Comparison of ENCODE assay signal across 8 mouse cellular contexts in genomic region chr7:122465823-122466549, GRCm38 (mm10).
DNase-seq lines count a peak whose midpoint lies in the region; ATAC-seq lines count a peak whose summit lies in the region.

No protein-coding gene starts in this region.

- no peak overlapping the region for H3K4me2 ChIP-seq in midbrain, embryonic 15.5 days

- no peaks in the 10 kb centered on the region for H3K9me3 ChIP-seq in midbrain, embryonic 10.5 days (replicated peaks)
- no peaks in the 10 kb centered on the region for H3K9me3 ChIP-seq in midbrain, embryonic 15.5 days
- no peaks in the 10 kb centered on the region for H3K9me3 ChIP-seq in megakaryocyte, embryonic 14.5 days

- 0 out of 2 replicates have a peak, but pooled peaks cover 7% of the 10 kb centered on the region for H3K4me1 ChIP-seq in midbrain, embryonic 10.5 days
- no peaks in the 10 kb centered on the region for H3K4me1 ChIP-seq in midbrain, embryonic 15.5 days
- peaks cover 27% of the 10 kb centered on the region for H3K4me1 ChIP-seq in megakaryocyte, embryonic 14.5 days

- WGBS in midbrain, embryonic 10.5 days, result 57% methylated on average over 8 of the region's 8 CpGs
- 53% methylated on average over 8 of the region's 8 CpGs for WGBS in midbrain, embryonic 15.5 days

- no peaks in the 10 kb centered on the region for H3K27me3 ChIP-seq in midbrain, embryonic 10.5 days (ENCODE audit: low read depth, poor library complexity, severe bottlenecking)
- 0 out of 2 replicates have a peak, but pooled peaks cover 3% of the 10 kb centered on the region for H3K27me3 ChIP-seq in midbrain, embryonic 15.5 days (replicated peaks)
- H3K27me3 ChIP-seq in megakaryocyte, embryonic 14.5 days (replicated peaks), result peaks cover 5% of the 10 kb centered on the region

- no peak overlapping the region for H3K27ac ChIP-seq in midbrain, embryonic 10.5 days (replicated peaks)
- no peak overlapping the region for H3K27ac ChIP-seq in midbrain, embryonic 15.5 days

- H3K36me3 ChIP-seq in midbrain, embryonic 10.5 days, result no peaks in the 10 kb centered on the region
- no peaks in the 10 kb centered on the region for H3K36me3 ChIP-seq in midbrain, embryonic 15.5 days (replicated peaks)
- H3K36me3 ChIP-seq in megakaryocyte, embryonic 14.5 days (replicated peaks; ENCODE audit: low read length), result no peaks in the 10 kb centered on the region

- no peak overlapping the region for H3K9ac ChIP-seq in midbrain, embryonic 15.5 days

- peak; percentile 31 to 51 for DNase-seq in cerebellum, postnatal 25 days
- DNase-seq in cerebellum, adult 9-11 months, result no peak
- peak; percentile 26 for DNase-seq in midbrain, embryonic 10.5 days (ENCODE audit: low spot score)
- DNase-seq in embryo, embryonic 9.5 days (ENCODE audit: extremely low spot score), result peak; percentile 27
- no peak for DNase-seq in gastrocnemius, postnatal 4 days (ENCODE audit: low spot score in 2 of 2)

- no peak; the same call in 1 of the 2 replicates for ATAC-seq in midbrain, embryonic 15.5 days (replicated peaks)
- ATAC-seq in megakaryocyte-erythroid progenitor cell, adult 5-6 weeks (replicated peaks; ENCODE audit: low FRiP score, low TSS enrichment, poor library complexity, severe bottlenecking), result no peak

- H3K4me3 ChIP-seq in midbrain, embryonic 10.5 days, result no peak overlapping the region
- no peak overlapping the region for H3K4me3 ChIP-seq in midbrain, embryonic 15.5 days
- peak overlapping the region; percentile 78 for H3K4me3 ChIP-seq in megakaryocyte, embryonic 14.5 days (replicated peaks)

Comparison
In these comparisons a context has a peak if more than half of its experiments do, and no peak if none do; other contexts are left out.
1. DNase-seq: peak in cerebellum, postnatal 25 days (2 of 2), midbrain, embryonic 10.5 days (single experiment) and embryo, embryonic 9.5 days (single experiment); none in cerebellum, adult 9-11 months (single experiment) and gastrocnemius, postnatal 4 days (0 of 2).